Mouse (Mus musculus): ENCODE results near the gene Pmpca. TPM values are rescaled to one million over a fixed set of nuclear protein-coding genes. Genes with fewer than 3 reads are reported as not detected.

Gene Pmpca
- polyA plus RNA-seq, 1 experiment from 2014 or later, result 144 TPM

GRCm38 (mm10) chr2:26410091-26410490 is 21.0 kb downstream of the Pmpca start:
- Histone ChIP-seq H3K27me3 (replicated peaks; ENCODE audit: low read depth, poor library complexity, severe bottlenecking) (no peaks in the 10 kb centered on the region), H3K36me3 (replicated peaks) (peaks cover 84% of the 10 kb centered on the region), H3K27ac (replicated peaks) (no peak overlapping the region), H3K4me3 (no peak overlapping the region), H3K9me3 (no peaks in the 10 kb centered on the region), H3K4me1 (peaks cover 41% of the 10 kb centered on the region)
- WGBS, result 81% methylated on average over 5 of the region's 5 CpGs
- no peak for DNase-seq (ENCODE audit: low spot score)

- Histone ChIP-seq H3K27ac (replicated peaks) (no peak overlapping the region), H3K36me3 (replicated peaks) (peaks cover 84% of the 10 kb centered on the region), H3K9me3 (no peaks in the 10 kb centered on the region), H3K27me3 (replicated peaks; ENCODE audit: low read depth, poor library complexity, severe bottlenecking) (no peaks in the 10 kb centered on the region), H3K4me3 (no peak overlapping the region), H3K4me1 (peaks cover 34% of the 10 kb centered on the region)
- 75% methylated on average over 5 of the region's 5 CpGs for WGBS
- DNase-seq (ENCODE audit: low spot score), result no peak
Measured at GRCm38 (mm10) chr2:26410931-26411411, 21.8 kb downstream of the Pmpca start.

- Histone ChIP-seq H3K4me1 (no peaks in the 10 kb centered on the region), H3K27me3 (replicated peaks; ENCODE audit: low read depth, poor library complexity, severe bottlenecking) (no peaks in the 10 kb centered on the region), H3K9me3 (no peaks in the 10 kb centered on the region), H3K4me3 (no peak overlapping the region), H3K27ac (replicated peaks) (no peak overlapping the region), H3K36me3 (replicated peaks) (peaks cover 100% of the 10 kb centered on the region)
- no peak for DNase-seq (ENCODE audit: low spot score)
Measured at GRCm38 (mm10) chr2:26417066-26417465, 27.9 kb downstream of the Pmpca start.

GRCm38 (mm10) chr2:26418120-26418519 is 29.0 kb downstream of the Pmpca start:
- H3K27ac ChIP-seq (replicated peaks), result no peak overlapping the region
- peaks cover 100% of the 10 kb centered on the region for H3K36me3 ChIP-seq (replicated peaks)
- no peak for DNase-seq (ENCODE audit: low spot score)
- WGBS, result 85% methylated on average over 1 of the region's 1 CpGs
- H3K9me3 ChIP-seq, result no peaks in the 10 kb centered on the region
- H3K27me3 ChIP-seq (replicated peaks; ENCODE audit: low read depth, poor library complexity, severe bottlenecking), result no peaks in the 10 kb centered on the region
- H3K4me3 ChIP-seq, result no peak overlapping the region
- H3K4me1 ChIP-seq, result no peaks in the 10 kb centered on the region

- Histone ChIP-seq H3K36me3 (replicated peaks) (peaks cover 99% of the 10 kb centered on the region), H3K4me1 (no peaks in the 10 kb centered on the region), H3K27me3 (replicated peaks; ENCODE audit: low read depth, poor library complexity, severe bottlenecking) (no peaks in the 10 kb centered on the region), H3K27ac (replicated peaks) (no peak overlapping the region), H3K9me3 (no peaks in the 10 kb centered on the region), H3K4me3 (no peak overlapping the region)
- WGBS, result 91% methylated on average over 2 of the region's 2 CpGs
- DNase-seq (ENCODE audit: low spot score), result no peak
Measured at GRCm38 (mm10) chr2:26421969-26422368, 32.8 kb downstream of the Pmpca start.

- H3K36me3 ChIP-seq (replicated peaks), result peaks cover 99% of the 10 kb centered on the region
- no peak overlapping the region for H3K4me3 ChIP-seq
- H3K27ac ChIP-seq (replicated peaks), result no peak overlapping the region
- no peaks in the 10 kb centered on the region for H3K9me3 ChIP-seq
- H3K4me1 ChIP-seq, result no peaks in the 10 kb centered on the region
- no peak for DNase-seq (ENCODE audit: low spot score)
- WGBS, result 92% methylated on average over 1 of the region's 1 CpGs
- H3K27me3 ChIP-seq (replicated peaks; ENCODE audit: low read depth, poor library complexity, severe bottlenecking), result no peaks in the 10 kb centered on the region
Measured at GRCm38 (mm10) chr2:26423086-26423485, 33.9 kb downstream of the Pmpca start.

- peaks cover 99% of the 10 kb centered on the region for H3K36me3 ChIP-seq (replicated peaks)
Measured at GRCm38 (mm10) chr2:26424541-26424940, 35.4 kb downstream of the Pmpca start.

GRCm38 (mm10) chr2:26429851-26430250 is 40.7 kb downstream of the Pmpca start:
- DNase-seq (ENCODE audit: low spot score), result no peak
- Histone ChIP-seq H3K4me3 (no peak overlapping the region), H3K27ac (replicated peaks) (no peak overlapping the region), H3K4me1 (no peaks in the 10 kb centered on the region), H3K36me3 (replicated peaks) (peaks cover 100% of the 10 kb centered on the region), H3K9me3 (no peaks in the 10 kb centered on the region), H3K27me3 (replicated peaks; ENCODE audit: low read depth, poor library complexity, severe bottlenecking) (no peaks in the 10 kb centered on the region)
- WGBS, result 92% methylated on average over 5 of the region's 5 CpGs

More at GRCm38 (mm10) chr2:26424541-26424940, 35.4 kb downstream of the Pmpca start:
- Histone ChIP-seq H3K27ac (replicated peaks) (no peak overlapping the region), H3K4me1 (no peaks in the 10 kb centered on the region), H3K9me3 (no peaks in the 10 kb centered on the region), H3K27me3 (replicated peaks; ENCODE audit: low read depth, poor library complexity, severe bottlenecking) (no peaks in the 10 kb centered on the region), H3K4me3 (no peak overlapping the region)
- 94% methylated on average over 2 of the region's 2 CpGs for WGBS
- DNase-seq (ENCODE audit: low spot score), result no peak

- 91% methylated on average over 7 of the region's 7 CpGs for WGBS
- H3K36me3 ChIP-seq (replicated peaks), result peaks cover 96% of the 10 kb centered on the region
Measured at GRCm38 (mm10) chr2:26434791-26435572, 45.8 kb downstream of the Pmpca start.

GRCm38 (mm10) chr2:26437221-26437620 is 48.1 kb downstream of the Pmpca start:
- DNase-seq (ENCODE audit: low spot score), result no peak
- Histone ChIP-seq H3K4me1 (no peaks in the 10 kb centered on the region), H3K36me3 (replicated peaks) (peaks cover 94% of the 10 kb centered on the region), H3K4me3 (no peak overlapping the region; the same call in 1 of the 2 replicates), H3K27me3 (replicated peaks; ENCODE audit: low read depth, poor library complexity, severe bottlenecking) (no peaks in the 10 kb centered on the region), H3K27ac (replicated peaks) (no peak overlapping the region), H3K9me3 (no peaks in the 10 kb centered on the region)
- 88% methylated on average over 4 of the region's 4 CpGs for WGBS

More at GRCm38 (mm10) chr2:26434791-26435572, 45.8 kb downstream of the Pmpca start:
- DNase-seq (ENCODE audit: low spot score), result no peak
- no peak overlapping the region for H3K4me3 ChIP-seq
- no peak overlapping the region for H3K27ac ChIP-seq (replicated peaks)
- no peaks in the 10 kb centered on the region for H3K9me3 ChIP-seq
- no peaks in the 10 kb centered on the region for H3K27me3 ChIP-seq (replicated peaks; ENCODE audit: low read depth, poor library complexity, severe bottlenecking)
- no peaks in the 10 kb centered on the region for H3K4me1 ChIP-seq

GRCm38 (mm10) chr2:26438373-26438772 is 49.2 kb downstream of the Pmpca start:
- Histone ChIP-seq H3K27me3 (replicated peaks; ENCODE audit: low read depth, poor library complexity, severe bottlenecking) (no peaks in the 10 kb centered on the region), H3K9me3 (no peaks in the 10 kb centered on the region), H3K4me1 (peaks cover 5% of the 10 kb centered on the region; the same call in 1 of the 2 replicates), H3K36me3 (replicated peaks) (peaks cover 82% of the 10 kb centered on the region), H3K27ac (replicated peaks) (no peak overlapping the region), H3K4me3 (no peak overlapping the region)
- 92% methylated on average over 7 of the region's 7 CpGs for WGBS
- no peak for DNase-seq (ENCODE audit: low spot score)

GRCm38 (mm10) chr2:26439671-26440070 is 50.5 kb downstream of the Pmpca start:
- peaks cover 16% of the 10 kb centered on the region for H3K4me1 ChIP-seq
- DNase-seq (ENCODE audit: low spot score), result no peak
- H3K27me3 ChIP-seq (replicated peaks; ENCODE audit: low read depth, poor library complexity, severe bottlenecking), result no peaks in the 10 kb centered on the region
- 91% methylated on average over 6 of the region's 6 CpGs for WGBS
- peaks cover 69% of the 10 kb centered on the region for H3K36me3 ChIP-seq (replicated peaks)
- H3K27ac ChIP-seq (replicated peaks), result no peak overlapping the region
- no peaks in the 10 kb centered on the region for H3K9me3 ChIP-seq
- no peak overlapping the region for H3K4me3 ChIP-seq

- no peak overlapping the region for H3K4me3 ChIP-seq
- DNase-seq (ENCODE audit: low spot score), result no peak
- peaks cover 53% of the 10 kb centered on the region for H3K36me3 ChIP-seq (replicated peaks)
- H3K9me3 ChIP-seq, result no peaks in the 10 kb centered on the region
- peaks cover 27% of the 10 kb centered on the region for H3K4me1 ChIP-seq
- H3K27me3 ChIP-seq (replicated peaks; ENCODE audit: low read depth, poor library complexity, severe bottlenecking), result no peaks in the 10 kb centered on the region
- WGBS, result 91% methylated on average over 4 of the region's 4 CpGs
- H3K27ac ChIP-seq (replicated peaks), result no peak overlapping the region
Measured at GRCm38 (mm10) chr2:26441261-26441660, 52.1 kb downstream of the Pmpca start.

Data from embryonic facial prominence, embryonic 10.5 days (tissue).